Mouse (Mus musculus) bone marrow, adult 2 months (tissue): ENCODE data around the gene Pygl. TPM values are rescaled to one million over a fixed set of nuclear protein-coding genes. Genes with fewer than 3 reads are reported as not detected.
"Not testable (repeated sequence)": the region's sequence is repeated elsewhere in the genome, so short reads cannot be mapped to it uniquely, and the experiment has no call there.

Experiments
- H3K27ac ChIP-seq: fragments of 200-500 bp; 2 replicates; pipeline ENCODE4 v1.5.1; 2012; ENCODE audit warnings: low read depth, mild to moderate bottlenecking, control low read depth, inconsistent platforms, low read length; ENCODE audit not compliant: control insufficient read depth, poor library complexity, insufficient read depth
- H3K4me1 ChIP-seq: fragments of 200-500 bp; 2 replicates; pipeline ENCODE4 v1.6.1; 2011; ENCODE audit warnings: low read length; ENCODE audit not compliant: control insufficient read depth, insufficient read depth
- H3K4me3 ChIP-seq: fragments of 200-500 bp; replicated peaks from 2 replicates; pipeline ENCODE3; 2011; ENCODE audit warnings: mild to moderate bottlenecking, low read depth, low read length, control low read depth; ENCODE audit not compliant: control insufficient read depth
- CTCF ChIP-seq: fragments of 200-500 bp; IDR thresholded peaks from 2 replicates; pipeline ENCODE4 v1.5.1; 2011; ENCODE audit warnings: low read length, control low read depth; ENCODE audit not compliant: control insufficient read depth, insufficient read depth
- POLR2A ChIP-seq: fragments of 200-500 bp; IDR thresholded peaks from 2 replicates; pipeline ENCODE4 v1.6.1; 2011; ENCODE audit warnings: low read depth, mild to moderate bottlenecking, control low read depth, low read length, borderline replicate concordance; ENCODE audit not compliant: control insufficient read depth
- WGBS: fragments of 180-500 bp; shearing (Covaris S2); methylation state at CpG from one replicate; pipeline ENCODE4 v1.1.7; 2018; 5-methylcytosine and 5-hydroxymethylcytosine counted together
- polyA plus RNA-seq: library from polyadenylated mRNA; stranded (reverse); fragments of >200 nt; gene quantifications from 2 replicates; pipeline ENCODE4 v1.2.4, GENCODE M21; 2011; ENCODE audit warnings: low replicate concordance; ENCODE audit not compliant: missing spikeins, insufficient read depth, insufficient read length

Gene Pygl
- polyA plus RNA-seq, 1 experiment, result 101 TPM

- Histone ChIP-seq H3K4me1 (no peaks in the 10 kb centered on the region), H3K4me3 (no peak overlapping the region), H3K27ac (no peak overlapping the region)
- 94% methylated on average over 6 of the region's 6 CpGs for WGBS
- TF ChIP-seq CTCF (no peak), POLR2A (no peak)
Observed at GRCm38 (mm10) chr12:70195426-70195825, 35.9 kb downstream of the Pygl start.

- 73% methylated on average over 19 of the region's 19 CpGs for WGBS
- H3K4me1 ChIP-seq, result no peaks in the 10 kb centered on the region
- no peak overlapping the region for H3K4me3 ChIP-seq
- TF ChIP-seq POLR2A, result no peak
- TF ChIP-seq CTCF, result no peak
- H3K27ac ChIP-seq, result no peak overlapping the region
Observed at GRCm38 (mm10) chr12:70192267-70192727, 39.0 kb downstream of the Pygl start.

GRCm38 (mm10) chr12:70184173-70184783, 47.0 kb downstream of the Pygl start:
- H3K27ac ChIP-seq, result no peak overlapping the region
- H3K4me1 ChIP-seq, result no peaks in the 10 kb centered on the region
- TF ChIP-seq CTCF (no peak), POLR2A (no peak)
- 88% methylated on average over 22 of the region's 22 CpGs for WGBS
- no peak overlapping the region for H3K4me3 ChIP-seq

- 91% methylated on average over 8 of the region's 8 CpGs for WGBS
- H3K4me1 ChIP-seq, H3K4me3 ChIP-seq, H3K27ac ChIP-seq: not testable (repeated sequence)
Observed at GRCm38 (mm10) chr12:70183507-70183906, 47.8 kb downstream of the Pygl start.

GRCm38 (mm10) chr12:70169969-70170368, 61.3 kb downstream of the Pygl start:
- H3K4me1 ChIP-seq, result no peaks in the 10 kb centered on the region
- WGBS, result 69% methylated on average over 1 of the region's 1 CpGs
- H3K27ac ChIP-seq, result no peak overlapping the region
- TF ChIP-seq POLR2A (no peak), CTCF (no peak)
- no peak overlapping the region for H3K4me3 ChIP-seq

GRCm38 (mm10) chr12:70167950-70168349, 63.3 kb downstream of the Pygl start:
- H3K4me1 ChIP-seq, result no peaks in the 10 kb centered on the region
- no peak overlapping the region for H3K4me3 ChIP-seq
- H3K27ac ChIP-seq, result no peak overlapping the region
- no peak for TF ChIP-seq POLR2A
- TF ChIP-seq CTCF, result no peak
- WGBS, result 78% methylated on average over 4 of the region's 4 CpGs

- TF ChIP-seq CTCF, result no peak
- TF ChIP-seq POLR2A, result no peak
Observed at GRCm38 (mm10) chr12:70164741-70165140, 66.5 kb downstream of the Pygl start.

GRCm38 (mm10) chr12:70161057-70161456, 70.2 kb downstream of the Pygl start:
- 80% methylated on average over 5 of the region's 5 CpGs for WGBS
- H3K27ac ChIP-seq, result no peak overlapping the region
- no peak overlapping the region for H3K4me3 ChIP-seq
- H3K4me1 ChIP-seq, result no peaks in the 10 kb centered on the region
- no peak for TF ChIP-seq CTCF
- no peak for TF ChIP-seq POLR2A

More at GRCm38 (mm10) chr12:70164741-70165140, 66.5 kb downstream of the Pygl start:
- Histone ChIP-seq H3K27ac (no peak overlapping the region), H3K4me1 (no peaks in the 10 kb centered on the region), H3K4me3 (no peak overlapping the region)
- 56% methylated on average over 3 of the region's 3 CpGs for WGBS
